Mouse (Mus musculus) MEL (cell line): ENCODE measurements at regions not wholly inside any gene's neighbourhood (a gene's known extent, or its start where the extent isn't known, plus 50 kb on each side); places are given as distances from the start of the nearest gene placed in this dataset.

Source experiments
- DNase-seq: peaks from one replicate; pipeline ENCODE4 v3.0.0; 2011; ENCODE audit warnings: low read depth, low spot score
- H3K27ac ChIP-seq: 2 replicates; pipeline ENCODE4 v1.5.1; 2012; ENCODE audit warnings: low read depth, mild to moderate bottlenecking, control low read depth, low read length, moderate library complexity; ENCODE audit not compliant: control insufficient read depth
- H3K27me3 ChIP-seq, 2 experiments: fragments of 150-350 bp in 1 of 2; sonication (generic) in 1 of 2; 2 replicates each; pipeline ENCODE4 v1.6.1; 2012; ENCODE audit warnings: low read length in 2 of 2, mild to moderate bottlenecking in 2 of 2, improper control_type of control experiment in 1 of 2, moderate library complexity in 1 of 2; ENCODE audit not compliant: insufficient read depth in 2 of 2, control insufficient read depth in 1 of 2
- H3K36me3 ChIP-seq, 2 experiments: 2 replicates each; pipeline ENCODE4 v1.6.1; 2012 to 2014; ENCODE audit warnings: low read length in 2 of 2, improper control_type of control experiment in 1 of 2, inconsistent platforms in 1 of 2, mild to moderate bottlenecking in 1 of 2; ENCODE audit not compliant: insufficient read depth in 2 of 2, control insufficient read depth in 1 of 2
- H3K4me1 ChIP-seq, 2 experiments: fragments of 150-350 bp in 1 of 2; sonication (generic) in 1 of 2; 2 replicates each; pipeline ENCODE4 v1.6.1; 2012; ENCODE audit warnings: low read length in 2 of 2, improper control_type of control experiment in 1 of 2, mild to moderate bottlenecking in 1 of 2; ENCODE audit not compliant: insufficient read depth in 2 of 2, control insufficient read depth in 1 of 2
- H3K4me3 ChIP-seq, 2 experiments: fragments of 150-350 bp in 1 of 2; sonication (generic) in 1 of 2; 2 replicates each; pipeline ENCODE4 v1.5.1; 2012; ENCODE audit warnings: low read depth in 2 of 2, low read length in 2 of 2, mild to moderate bottlenecking in 2 of 2, moderate library complexity in 2 of 2, control low read depth in 1 of 2, improper control_type of control experiment in 1 of 2; ENCODE audit not compliant: control insufficient read depth in 1 of 2, insufficient read depth in 1 of 2
- H3K79me2 ChIP-seq: 2 replicates; pipeline ENCODE4 v1.6.1; 2012; ENCODE audit warnings: mild to moderate bottlenecking, low read length, moderate library complexity; ENCODE audit not compliant: control insufficient read depth, poor library complexity, insufficient read depth
- H3K9ac ChIP-seq: 2 replicates; pipeline ENCODE4 v1.6.1; 2012; ENCODE audit warnings: low read depth, mild to moderate bottlenecking, control low read depth, low read length, moderate library complexity; ENCODE audit not compliant: control insufficient read depth, poor library complexity, severe bottlenecking
- H3K9me3 ChIP-seq: fragments of 150-350 bp; sonication (generic); replicated peaks from 2 replicates; pipeline ENCODE4 v1.6.1; 2012; ENCODE audit warnings: mild to moderate bottlenecking, low read length, improper control_type of control experiment, moderate library complexity; ENCODE audit not compliant: insufficient read depth
- CHD1 ChIP-seq: IDR thresholded peaks from 2 replicates; pipeline ENCODE4 v1.6.1; 2012; ENCODE audit warnings: low read depth, mild to moderate bottlenecking, inconsistent platforms, low read length, improper control_type of control experiment
- CHD2 ChIP-seq: IDR thresholded peaks from 2 replicates; pipeline ENCODE4 v1.6.1; 2011; ENCODE audit warnings: low read length, improper control_type of control experiment
- CTCF ChIP-seq, 3 experiments: IDR thresholded peaks in 2 of 3; conservative IDR thresholded peaks in 1 of 3; 2 replicates each; pipeline ENCODE4 v1.5.1; 2011 to 2012; ENCODE audit warnings: low read length in 3 of 3, low read depth in 2 of 3, mild to moderate bottlenecking in 2 of 3, improper control_type of control experiment in 1 of 3, inconsistent platforms in 1 of 3, mixed read lengths in 1 of 3, moderate library complexity in 1 of 3; ENCODE audit not compliant: control insufficient read depth in 1 of 3, insufficient read depth in 1 of 3, poor library complexity in 1 of 3, severe bottlenecking in 1 of 3
- EP300 ChIP-seq, 2 experiments: IDR thresholded peaks; 2 replicates each; pipeline ENCODE4 v1.6.1; 2011; ENCODE audit warnings: improper control_type of control experiment in 2 of 2, low read length in 2 of 2, low read depth in 1 of 2, mild to moderate bottlenecking in 1 of 2
- ETS1 ChIP-seq: IDR thresholded peaks from 2 replicates; pipeline ENCODE4 v1.6.1; 2012; ENCODE audit warnings: low read depth, mild to moderate bottlenecking, inconsistent platforms, low read length, improper control_type of control experiment, moderate library complexity
- GABPA ChIP-seq: IDR thresholded peaks from 2 replicates; pipeline ENCODE4 v1.6.1; 2012; ENCODE audit warnings: low read depth, mild to moderate bottlenecking, inconsistent platforms, low read length, improper control_type of control experiment, moderate library complexity
- GATA1 ChIP-seq: IDR thresholded peaks from 2 replicates; pipeline ENCODE4 v1.6.1; 2011; ENCODE audit warnings: low read depth, low read length, improper control_type of control experiment
- HCFC1 ChIP-seq: IDR thresholded peaks from 2 replicates; pipeline ENCODE4 v1.6.1; 2012; ENCODE audit warnings: low read depth, mild to moderate bottlenecking, inconsistent platforms, low read length, improper control_type of control experiment, moderate library complexity
- JUND ChIP-seq: IDR thresholded peaks from 2 replicates; pipeline ENCODE4 v1.6.1; 2011; ENCODE audit warnings: low read depth, mild to moderate bottlenecking, improper control_type of control experiment, low read length
- MAX ChIP-seq: IDR thresholded peaks from 2 replicates; pipeline ENCODE4 v1.6.1; 2011; ENCODE audit warnings: low read length, improper control_type of control experiment
- MEF2A ChIP-seq: IDR thresholded peaks from 2 replicates; pipeline ENCODE4 v1.6.1; 2014; ENCODE audit warnings: low read depth, mild to moderate bottlenecking, inconsistent platforms, low read length, improper control_type of control experiment; ENCODE audit not compliant: poor library complexity, insufficient replicate concordance, severe bottlenecking; ENCODE audit errors: extremely low read depth
- MXI1 ChIP-seq: IDR thresholded peaks from 2 replicates; pipeline ENCODE4 v1.6.1; 2011; ENCODE audit warnings: mild to moderate bottlenecking, low read depth, low read length, improper control_type of control experiment
- NELFE ChIP-seq: IDR thresholded peaks from 2 replicates; pipeline ENCODE4 v1.6.1; 2011; ENCODE audit warnings: low read depth, low read length, improper control_type of control experiment
- POLR2AphosphoS5 ChIP-seq: IDR thresholded peaks from 2 replicates; pipeline ENCODE4 v1.6.1; 2012; ENCODE audit warnings: low read depth, borderline replicate concordance, mild to moderate bottlenecking, inconsistent platforms, low read length, moderate library complexity, mixed read lengths
- RAD21 ChIP-seq: IDR thresholded peaks from 2 replicates; pipeline ENCODE4 v1.6.1; 2011; ENCODE audit warnings: mild to moderate bottlenecking, low read depth, low read length, improper control_type of control experiment
- SIN3A ChIP-seq: IDR thresholded peaks from 2 replicates; pipeline ENCODE4 v1.6.1; 2012; ENCODE audit warnings: low read length, improper control_type of control experiment, inconsistent platforms
- TBP ChIP-seq: IDR thresholded peaks from 2 replicates; pipeline ENCODE4 v1.8.0; 2011; ENCODE audit warnings: low read depth, low read length, improper control_type of control experiment
- TCF12 ChIP-seq: IDR thresholded peaks from 2 replicates; pipeline ENCODE4 v1.6.1; 2014; ENCODE audit warnings: low read depth, mild to moderate bottlenecking, inconsistent platforms, low read length, improper control_type of control experiment, moderate library complexity
- UBTF ChIP-seq: IDR thresholded peaks from 2 replicates; pipeline ENCODE4 v1.6.1; 2012; ENCODE audit warnings: low read depth, mild to moderate bottlenecking, inconsistent platforms, low read length, improper control_type of control experiment, moderate library complexity, borderline replicate concordance; ENCODE audit not compliant: insufficient read depth
- USF1 ChIP-seq: IDR thresholded peaks from 2 replicates; pipeline ENCODE4 v1.6.1; 2014; ENCODE audit warnings: low read depth, mild to moderate bottlenecking, inconsistent platforms, low read length, improper control_type of control experiment, moderate library complexity
- USF2 ChIP-seq, 2 experiments: IDR thresholded peaks; 2 replicates each; pipeline ENCODE4 v1.6.1; 2011 to 2012; ENCODE audit warnings: improper control_type of control experiment in 2 of 2, low read length in 2 of 2, borderline replicate concordance in 1 of 2, inconsistent platforms in 1 of 2, low read depth in 1 of 2, mild to moderate bottlenecking in 1 of 2; ENCODE audit not compliant: insufficient read depth in 1 of 2
- ZKSCAN1 ChIP-seq: IDR thresholded peaks from 2 replicates; pipeline ENCODE4 v1.6.1; 2012; ENCODE audit warnings: low read depth, mild to moderate bottlenecking, inconsistent platforms, low read length, improper control_type of control experiment, moderate library complexity
- ZMIZ1 ChIP-seq: IDR thresholded peaks from 2 replicates; pipeline ENCODE4 v1.6.1; 2012; ENCODE audit warnings: low read depth, mild to moderate bottlenecking, inconsistent platforms, low read length, improper control_type of control experiment, moderate library complexity
- ZNF384 ChIP-seq: IDR thresholded peaks from 2 replicates; pipeline ENCODE4 v1.6.1; 2012; ENCODE audit warnings: low read depth, mild to moderate bottlenecking, inconsistent platforms, low read length, improper control_type of control experiment

GRCm38 (mm10) chr14:98834316-98834715 lies 159.8 kb downstream of the Rpl36a-ps1 start:
- Histone ChIP-seq H3K36me3 (no peaks in the 10 kb centered on the region), H3K9ac (no peak overlapping the region), H3K27ac (no peak overlapping the region), H3K4me3 (no peak overlapping the region), H3K79me2 (no peaks in the 10 kb centered on the region), H3K4me1 (no peaks in the 10 kb centered on the region), H3K9me3 (no peaks in the 10 kb centered on the region), H3K27me3 (no peaks in the 10 kb centered on the region)
- TF ChIP-seq MAX (no peak), NELFE (no peak), GABPA (no peak), EP300 (IDR thresholded peaks at IDR 0.05; ENCODE audit: low read depth in 1 of 2, low read length in 2 of 2) (no peak), ZMIZ1 (no peak), TBP (no peak), TCF12 (no peak), CHD1 (no peak), ZKSCAN1 (no peak), SIN3A (no peak), CTCF (IDR thresholded peaks at IDR 0.05 in 2 of 3, conservative IDR thresholded peaks at IDR 0.05 in 1 of 3; ENCODE audit: control insufficient read depth in 1 of 3, insufficient read depth in 1 of 3, low read depth in 2 of 3, low read length in 3 of 3, poor library complexity in 1 of 3, severe bottlenecking in 1 of 3) (no peak), MEF2A (no peak), GATA1 (no peak), UBTF (no peak)
- no peak for DNase-seq

GRCm38 (mm10) chr14:98833230-98833999 lies 160.7 kb downstream of the Rpl36a-ps1 start:
- H3K27me3 ChIP-seq, result no peaks in the 10 kb centered on the region
- H3K79me2 ChIP-seq, result no peaks in the 10 kb centered on the region
- DNase-seq, result no peak
- no peaks in the 10 kb centered on the region for H3K9me3 ChIP-seq
- no peaks in the 10 kb centered on the region for H3K4me1 ChIP-seq
- H3K4me3 ChIP-seq, result no peak overlapping the region
- H3K27ac ChIP-seq, result no peak overlapping the region
- no peak overlapping the region for H3K9ac ChIP-seq
- no peak for TF ChIP-seq ZNF384
- TF ChIP-seq TBP, result no peak
- no peak for TF ChIP-seq CHD1
- no peak for TF ChIP-seq USF2 (IDR thresholded peaks at IDR 0.05; ENCODE audit: borderline replicate concordance in 1 of 2, insufficient read depth in 1 of 2, low read depth in 1 of 2, low read length in 2 of 2)
- no peak for TF ChIP-seq ETS1
- TF ChIP-seq JUND, result no peak
- TF ChIP-seq CHD2, result no peak
- no peak for TF ChIP-seq MAX
- TF ChIP-seq CTCF (IDR thresholded peaks at IDR 0.05 in 2 of 3, conservative IDR thresholded peaks at IDR 0.05 in 1 of 3; ENCODE audit: control insufficient read depth in 1 of 3, insufficient read depth in 1 of 3, low read depth in 2 of 3, low read length in 3 of 3, poor library complexity in 1 of 3, severe bottlenecking in 1 of 3), result no peak
- TF ChIP-seq MXI1, result no peak
- TF ChIP-seq ZMIZ1, result no peak
- no peak for TF ChIP-seq POLR2AphosphoS5
- no peak for TF ChIP-seq ZKSCAN1
- no peak for TF ChIP-seq HCFC1
- no peak for TF ChIP-seq RAD21
- TF ChIP-seq USF1, result no peak
- H3K36me3 ChIP-seq, result no peaks in the 10 kb centered on the region
